Mouse (Mus musculus) CH12.LX (cell line): ENCODE data around the gene Nags. TPM values are rescaled to one million over a fixed set of nuclear protein-coding genes. Genes with fewer than 3 reads are reported as not detected.

ENCODE experiments used
- DNase-seq: peaks from one replicate; pipeline ENCODE4 v3.0.0-alpha.2; 2013; ENCODE audit errors: extremely low read depth
- H3K27ac ChIP-seq: 2 replicates; pipeline ENCODE4 v1.5.1; 2012; ENCODE audit warnings: low read depth, mild to moderate bottlenecking, control low read depth, moderate library complexity; ENCODE audit not compliant: insufficient read depth
- H3K27me3 ChIP-seq: replicated peaks from 2 replicates; pipeline ENCODE3; 2012; ENCODE audit warnings: inconsistent platforms
- H3K36me3 ChIP-seq, 2 experiments: replicated peaks in 1 of 2; 2 replicates each; pipeline versions ENCODE3 to v1.6.1; 2012; ENCODE audit warnings: inconsistent platforms in 1 of 2, low read length in 1 of 2, mild to moderate bottlenecking in 1 of 2, mixed read lengths in 1 of 2, moderate library complexity in 1 of 2; ENCODE audit not compliant: control insufficient read depth in 1 of 2, insufficient read depth in 1 of 2
- H3K4me1 ChIP-seq, 2 experiments: 2 replicates each; pipeline ENCODE4 v1.6.1; 2012; ENCODE audit warnings: inconsistent platforms in 1 of 2, moderate library complexity in 1 of 2; ENCODE audit not compliant: insufficient read depth in 2 of 2, control insufficient read depth in 1 of 2
- H3K4me2 ChIP-seq: 2 replicates; pipeline ENCODE4 v1.6.1; 2012; ENCODE audit warnings: low read depth, mild to moderate bottlenecking, control low read depth; ENCODE audit not compliant: poor library complexity, insufficient read depth, severe bottlenecking
- H3K4me3 ChIP-seq, 3 experiments: fragments of 150-350 bp in 1 of 3; sonication (generic) in 1 of 3; replicated peaks in 1 of 3; 2 replicates each; pipeline versions ENCODE3 to v1.5.1; 2011 to 2012; ENCODE audit warnings: low read depth in 2 of 3, low read length in 2 of 3, mild to moderate bottlenecking in 2 of 3, moderate library complexity in 2 of 3, control low read depth in 1 of 3, improper control_type of control experiment in 1 of 3, inconsistent platforms in 1 of 3, mixed read lengths in 1 of 3; ENCODE audit not compliant: poor library complexity in 1 of 3
- H3K79me2 ChIP-seq: replicated peaks from 2 replicates; pipeline ENCODE4 v1.6.1; 2012; ENCODE audit warnings: mild to moderate bottlenecking, moderate library complexity; ENCODE audit not compliant: control insufficient read depth, poor library complexity, insufficient read depth, severe bottlenecking; ENCODE audit errors: extremely low read depth
- H3K9ac ChIP-seq: 2 replicates; pipeline ENCODE4 v1.6.1; 2012; ENCODE audit warnings: low read depth, mild to moderate bottlenecking, control low read depth, moderate library complexity; ENCODE audit not compliant: insufficient read depth
- H3K9me3 ChIP-seq: replicated peaks from 2 replicates; pipeline ENCODE3; 2012; ENCODE audit warnings: low read length, inconsistent platforms, mixed read lengths
- CHD1 ChIP-seq: IDR thresholded peaks from 2 replicates; pipeline ENCODE4 v1.6.1; 2012; ENCODE audit warnings: low read depth, low read length, improper control_type of control experiment, inconsistent platforms
- CHD2 ChIP-seq: IDR thresholded peaks from 2 replicates; pipeline ENCODE4 v1.6.1; 2011; ENCODE audit warnings: low read length, improper control_type of control experiment
- ELF1 ChIP-seq: IDR thresholded peaks from 2 replicates; pipeline ENCODE4 v1.6.1; 2014; ENCODE audit warnings: low read depth, mild to moderate bottlenecking, inconsistent platforms, low read length, improper control_type of control experiment
- GABPA ChIP-seq: IDR thresholded peaks from 2 replicates; pipeline ENCODE4 v1.6.1; 2012; ENCODE audit warnings: low read depth, low read length, improper control_type of control experiment, inconsistent platforms; ENCODE audit not compliant: insufficient replicate concordance
- HCFC1 ChIP-seq: IDR thresholded peaks from 2 replicates; pipeline ENCODE4 v1.6.1; 2012; ENCODE audit warnings: low read depth, mild to moderate bottlenecking, inconsistent platforms, low read length, improper control_type of control experiment
- JUND ChIP-seq: conservative IDR thresholded peaks from 2 replicates; pipeline ENCODE4 v1.6.1; 2011; ENCODE audit warnings: low read depth, low read length, improper control_type of control experiment
- MAZ ChIP-seq: IDR thresholded peaks from 2 replicates; pipeline ENCODE4 v1.6.1; 2012; ENCODE audit warnings: low read depth, mild to moderate bottlenecking, inconsistent platforms, low read length, improper control_type of control experiment, moderate library complexity
- MXI1 ChIP-seq: IDR thresholded peaks from 2 replicates; pipeline ENCODE4 v1.6.1; 2011; ENCODE audit warnings: mild to moderate bottlenecking, low read depth, low read length, improper control_type of control experiment
- MYC ChIP-seq: IDR thresholded peaks from 2 replicates; pipeline ENCODE4 v1.6.1; 2011; ENCODE audit warnings: low read depth, mild to moderate bottlenecking, improper control_type of control experiment, low read length
- NELFE ChIP-seq: IDR thresholded peaks from 2 replicates; pipeline ENCODE4 v1.6.1; 2011; ENCODE audit warnings: low read depth, low read length, improper control_type of control experiment
- NRF1 ChIP-seq: IDR thresholded peaks from 2 replicates; pipeline ENCODE4 v1.6.1; 2014; ENCODE audit warnings: low read depth, mild to moderate bottlenecking, inconsistent platforms, low read length, improper control_type of control experiment, moderate library complexity
- POLR2A ChIP-seq: IDR thresholded peaks from 2 replicates; pipeline ENCODE4 v1.6.1; 2011; ENCODE audit warnings: low read depth, mild to moderate bottlenecking, improper control_type of control experiment, low read length
- POLR2AphosphoS2 ChIP-seq: IDR thresholded peaks from 2 replicates; pipeline ENCODE4 v1.6.1; 2011; ENCODE audit warnings: low read depth, low read length, improper control_type of control experiment
- RCOR1 ChIP-seq: conservative IDR thresholded peaks from 2 replicates; pipeline ENCODE4 v1.6.1; 2012; ENCODE audit warnings: low read depth, mild to moderate bottlenecking, inconsistent platforms, low read length, improper control_type of control experiment
- SIN3A ChIP-seq: IDR thresholded peaks from 2 replicates; pipeline ENCODE4 v1.6.1; 2012; ENCODE audit warnings: low read length, improper control_type of control experiment, inconsistent platforms
- TBP ChIP-seq: conservative IDR thresholded peaks from 2 replicates; pipeline ENCODE4 v1.6.1; 2011; ENCODE audit warnings: low read depth, low read length, improper control_type of control experiment
- USF1 ChIP-seq: IDR thresholded peaks from 2 replicates; pipeline ENCODE4 v1.6.1; 2014; ENCODE audit warnings: low read depth, mild to moderate bottlenecking, inconsistent platforms, low read length, improper control_type of control experiment
- ZNF384 ChIP-seq: IDR thresholded peaks from 2 replicates; pipeline ENCODE4 v1.6.1; 2012; ENCODE audit warnings: low read depth, low read length, improper control_type of control experiment, inconsistent platforms
- dilution Hi-C: fragments of 300-500 bp; cut with MboI; formaldehyde crosslinking; loops from 2 replicates; pipeline ENCODE4 v1.14.3; 2020; ENCODE audit warnings: low sequenced_read_pairs; ENCODE audit not compliant: extremely low pct_unique_long_range_greater_than_20kb, extremely low pct_ligation_motif_present
- in situ Hi-C: fragments of 300-500 bp; cut with MboI; formaldehyde crosslinking; loops from 3 replicates; pipeline ENCODE4 v1.14.3; 2019; ENCODE audit warnings: low sequenced_read_pairs, low pct_ligation_motif_present, low pct_unique_long_range_greater_than_20kb, mixed read lengths
- polyA plus RNA-seq: library from polyadenylated mRNA; unstranded; fragments of >175 nt; gene quantifications from 2 replicates; pipeline ENCODE4 v1.2.1, GENCODE M21; 2012; ENCODE audit warnings: low read depth; ENCODE audit not compliant: insufficient read length
- total RNA-seq, 2 experiments: library from RNA; depleted of rRNA; stranded (reverse); fragments of 300-350 nt in 1 of 2; fragments of >200 nt in 1 of 2; gene quantifications; 2 replicates each; pipeline ENCODE4 v1.2.3; 2012 to 2014

The Nags gene
- total and polyA plus RNA-seq, 3 experiments = not detected

- peaks cover 26 to 46% of the 10 kb centered on the region in 2 experiments for H3K36me3 ChIP-seq
- TF ChIP-seq CHD2 = 0 out of 2 replicates have a peak, but pooled peaks have one; percentile 19
- no peak for TF ChIP-seq GABPA
- no peak for TF ChIP-seq SIN3A
- TF ChIP-seq USF1 = no peak
- TF ChIP-seq ZNF384 = no peak
- dilution Hi-C loops = no loop called here
Measured at GRCm38 (mm10) chr11:102159781-102160180, 14.5 kb downstream of the Nags start.

GRCm38 (mm10) chr11:102165971-102166722, 20.8 kb downstream of the Nags start:
- Histone ChIP-seq H3K36me3 (peaks cover 84 to 96% of the 10 kb centered on the region in 2 experiments), H3K9me3 (no peaks in the 10 kb centered on the region), H3K9ac (no peak overlapping the region), H3K79me2 (peaks cover 47% of the 10 kb centered on the region), H3K27ac (no peak overlapping the region), H3K27me3 (no peaks in the 10 kb centered on the region), H3K4me1 (peaks cover 4 to 8% of the 10 kb centered on the region in 2 experiments; a peak in 3 of 4 replicates), H3K4me2 (no peak overlapping the region), H3K4me3 (no peak overlapping the region)
- in situ Hi-C loops = no loop called here
- DNase-seq = no peak
- dilution Hi-C loops = no loop called here
- TF ChIP-seq MAZ (no peak), RCOR1 (no peak), CHD2 (no peak), ELF1 (no peak), MXI1 (no peak), JUND (no peak), TBP (no peak), SIN3A (no peak), NRF1 (no peak), NELFE (no peak), POLR2AphosphoS2 (no peak), MYC (no peak), POLR2A (no peak), HCFC1 (no peak), CHD1 (no peak)

More at GRCm38 (mm10) chr11:102159781-102160180, 14.5 kb downstream of the Nags start:
- Histone ChIP-seq H3K27me3 (no peaks in the 10 kb centered on the region), H3K79me2 (no peaks in the 10 kb centered on the region), H3K27ac (no peak overlapping the region), H3K4me1 (peaks cover 4 to 14% of the 10 kb centered on the region in 2 experiments), H3K4me2 (no peak overlapping the region), H3K9ac (no peak overlapping the region), H3K4me3 (no peak overlapping the region), H3K9me3 (no peaks in the 10 kb centered on the region)
- no peak for DNase-seq
- in situ Hi-C loops = loop anchor here (5.0 kb wide), 1 partner anchor 63 kb away; no protein-coding TSS in a partner anchor
